Mouse (Mus musculus) v-Abl transformed pro-B cells (cell line): ENCODE data around the gene Olfr1040.
"Not testable (repeated sequence)": the region's sequence is repeated elsewhere in the genome, so short reads cannot be mapped to it uniquely, and the experiment has no call there.

ENCODE experiments used
- in situ Hi-C, 2 experiments: fragments of 400-800 bp; cut with MboI; formaldehyde crosslinking; loops; one replicate each; pipeline ENCODE4 v1.15.1; 2025; ENCODE audit not compliant: unreplicated experiment in 2 of 2

The Olfr1040 gene

DNA sequence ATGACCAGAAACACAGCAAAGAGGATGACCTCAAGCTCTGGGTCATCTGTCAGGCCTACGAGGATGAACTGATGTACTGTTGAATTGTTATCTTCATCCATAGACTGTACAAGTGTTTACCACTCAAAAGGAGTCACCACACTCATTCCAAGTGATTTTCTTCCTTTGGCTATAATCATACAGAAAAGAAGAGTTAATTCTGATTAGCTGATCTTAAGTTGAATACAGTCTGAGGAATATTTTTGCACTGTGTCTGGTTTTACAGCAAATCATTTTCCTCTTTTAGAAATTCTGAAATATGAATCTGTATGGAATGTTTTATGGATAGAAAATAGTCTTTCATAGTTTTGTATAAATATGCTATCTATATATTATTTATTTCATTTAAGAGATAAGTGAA, at the start of gene Olfr1040:
Gene Olfr1040, minus strand, starts transcription at position 101 of the 400 bp plus-strand sequence.
- in situ Hi-C loops: no loop called here

DNA sequence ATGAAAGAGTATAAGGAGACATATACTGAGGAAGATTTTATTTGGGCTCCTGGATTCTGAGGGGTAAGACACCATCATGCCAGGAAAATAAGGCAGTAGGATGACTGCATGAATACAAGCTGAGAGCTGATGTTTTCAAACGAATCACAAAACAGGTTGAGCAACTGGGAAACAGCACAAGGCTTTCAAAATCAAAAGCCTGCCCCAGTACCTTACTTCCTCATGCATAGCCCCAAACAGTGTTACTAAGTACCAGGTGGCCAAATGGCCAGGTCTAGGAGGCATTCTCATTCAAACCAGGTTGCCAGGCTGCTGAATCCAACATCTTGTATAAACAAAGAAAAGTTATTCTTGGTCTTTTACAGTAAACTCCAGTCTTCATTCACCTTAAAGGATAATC, 49.3 kb upstream of the Olfr1040 start:
- in situ Hi-C loops: no loop called here

DNA sequence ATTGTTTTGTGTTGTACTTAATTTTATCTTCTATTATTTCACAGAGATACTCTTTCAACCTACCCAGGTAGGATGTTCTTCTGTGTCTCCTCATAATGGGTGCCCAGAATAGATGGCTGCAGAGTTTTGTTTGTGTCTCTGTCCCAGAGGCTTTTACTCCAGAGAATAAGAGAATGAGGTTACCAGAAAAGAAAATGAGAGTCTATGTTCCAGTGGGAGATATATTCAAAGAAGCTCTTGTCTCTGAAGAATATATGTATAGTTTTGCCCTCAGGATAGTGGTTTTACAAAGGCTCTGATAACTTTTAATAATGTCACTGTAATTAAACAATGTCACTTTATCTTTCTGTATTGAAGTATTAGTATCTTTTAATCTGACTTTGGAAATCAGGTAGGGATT, 39.1 kb upstream of the Olfr1040 start, which contains the start of gene Olfr52:
Gene Olfr52, minus strand, starts transcription at position 101 of the 400 bp plus-strand sequence.
- in situ Hi-C loops: no loop called here

DNA sequence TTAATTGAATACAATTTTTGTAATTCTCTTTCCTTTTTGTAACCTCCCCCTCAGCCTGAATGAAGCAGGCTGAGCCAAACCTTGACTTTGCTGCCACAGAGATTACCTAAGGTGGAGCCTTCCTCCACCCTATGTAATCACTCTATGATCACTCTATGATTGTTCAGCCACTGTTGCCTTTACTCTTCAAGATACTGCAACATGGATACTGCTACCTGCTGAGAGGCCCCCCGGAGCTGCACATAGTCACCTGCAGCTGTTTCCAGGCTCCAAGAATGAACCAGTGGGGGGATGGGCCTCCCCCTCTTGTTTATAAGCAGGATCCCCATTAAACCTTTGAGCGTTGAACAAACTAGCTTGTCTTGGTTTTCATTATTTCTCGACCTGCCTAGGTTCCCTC, 33.4 kb upstream of the Olfr1040 start:
- in situ Hi-C loops: no loop called here

DNA sequence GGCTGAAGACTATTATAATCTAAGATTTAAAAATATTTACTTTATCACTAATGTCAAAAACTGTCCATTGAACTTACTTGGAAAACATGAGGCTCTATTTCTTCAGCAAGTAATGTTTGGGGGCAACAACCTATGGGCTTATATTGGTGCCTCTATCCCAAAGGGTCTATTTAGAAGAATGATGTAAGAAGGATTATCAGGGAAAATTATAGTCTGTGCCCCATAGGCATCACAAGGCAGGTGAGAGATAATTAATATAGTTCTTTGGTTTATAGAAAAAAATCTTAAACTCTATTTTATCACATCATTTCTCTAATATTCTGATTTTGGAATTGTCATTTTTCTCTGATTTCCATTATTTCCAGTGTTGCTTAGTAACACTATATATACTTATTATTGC, 31.2 kb upstream of the Olfr1040 start, which contains the start of gene Olfr1044:
Gene Olfr1044, minus strand, starts transcription at position 101 of the 400 bp plus-strand sequence.
- in situ Hi-C loops: no loop called here

DNA sequence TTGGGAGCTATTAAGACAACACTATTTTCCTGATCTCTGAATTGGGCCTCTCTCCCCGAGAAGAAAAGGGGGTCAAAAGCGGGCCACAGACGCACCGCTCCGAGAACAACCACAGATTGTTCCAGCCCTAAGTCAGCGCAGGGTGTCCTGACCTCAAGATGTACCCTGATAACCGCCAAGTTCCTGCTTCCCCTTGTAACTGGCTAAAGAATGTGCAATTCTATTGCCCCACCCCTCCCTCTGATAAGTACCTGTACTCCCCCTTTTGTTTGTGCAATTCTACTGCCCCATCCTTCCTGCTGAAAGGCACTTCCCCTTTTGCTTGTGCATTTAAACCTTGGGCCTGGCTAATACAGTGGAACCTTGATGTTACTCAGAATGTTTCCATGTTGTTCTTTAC, 28.9 kb upstream of the Olfr1040 start:
- in situ Hi-C loops: not testable (repeated sequence)

DNA sequence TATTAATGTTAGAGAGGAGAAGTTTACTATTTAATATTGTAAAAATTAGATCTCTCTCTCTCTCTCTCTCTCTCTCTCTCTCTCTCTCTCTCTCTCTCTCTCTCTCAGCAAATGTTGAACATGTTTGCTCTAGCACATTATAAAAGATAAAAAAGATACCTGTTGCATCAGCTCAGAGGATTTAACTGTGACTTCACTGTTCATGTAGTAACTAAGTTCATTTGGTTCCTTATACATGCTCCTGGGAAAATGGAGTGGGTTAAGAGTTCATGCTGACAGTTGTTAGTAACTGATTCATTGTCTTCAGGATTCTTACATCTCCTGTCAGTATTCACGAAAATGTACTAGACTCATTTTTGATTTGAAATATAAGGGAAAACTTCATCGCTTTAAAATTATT, 20.9 kb upstream of the Olfr1040 start, which contains the start of gene Olfr1043:
Gene Olfr1043, minus strand, starts transcription at position 101 of the 400 bp plus-strand sequence.
- in situ Hi-C loops: no loop called here

DNA sequence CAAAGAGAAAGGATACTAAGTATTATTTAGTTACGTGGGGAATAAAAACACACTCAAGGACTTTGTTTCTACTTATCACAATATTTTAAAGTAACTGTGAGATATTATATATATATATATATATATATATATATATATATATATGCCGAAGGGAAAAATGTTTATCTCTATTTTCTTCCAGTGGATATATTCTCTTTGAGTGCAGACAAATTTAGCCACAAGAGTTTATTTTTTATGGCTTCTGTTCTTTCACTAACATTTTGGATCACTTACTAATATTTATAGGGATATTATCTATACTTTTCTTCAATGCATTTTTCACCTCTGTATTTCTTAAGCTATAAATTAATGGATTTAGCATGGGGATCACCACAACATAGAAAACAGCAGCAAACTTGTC, 15.2 kb upstream of the Olfr1040 start, which contains the start of gene Olfr1042:
Gene Olfr1042, minus strand, starts transcription at position 101 of the 400 bp plus-strand sequence.
- in situ Hi-C loops: no loop called here

DNA sequence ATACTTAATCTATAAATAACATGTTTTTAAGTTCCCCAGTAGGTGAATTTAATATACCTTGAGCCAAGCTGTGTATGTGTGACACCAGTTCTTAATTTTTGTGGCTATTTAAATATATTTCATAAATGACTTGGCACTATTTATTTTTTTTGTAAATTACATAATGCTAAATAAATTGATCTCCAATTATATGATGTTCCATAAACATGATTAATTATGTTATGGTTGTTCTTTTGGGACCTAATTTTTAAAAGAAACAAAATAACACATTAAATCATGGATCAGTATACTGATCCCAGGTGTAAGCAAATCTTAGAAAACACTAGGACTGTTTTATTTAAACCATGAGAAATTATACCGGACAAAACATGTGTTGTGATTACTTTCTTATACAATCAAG, 10.7 kb downstream of the Olfr1040 start, which contains the start of gene Olfr1039:
Gene Olfr1039, minus strand, starts transcription at position 101 of the 400 bp plus-strand sequence.
- in situ Hi-C loops: no loop called here
